Mouse (Mus musculus) liver, embryonic 14.5 days (tissue): ENCODE results near the gene Gm20481. TPM values are rescaled to one million over a fixed set of nuclear protein-coding genes. Genes with fewer than 3 reads are reported as not detected.

Source experiments
- ATAC-seq: fragments of 200-750 bp; cut with Nextera tagmentation; 2 replicates; pipeline ENCODE4 v1.8.0; 2017; ENCODE audit warnings: moderate number of reproducible peaks, mild to moderate bottlenecking, moderate library complexity; ENCODE audit not compliant: insufficient read depth
- DNase-seq, 3 experiments: peaks; one replicate each; pipeline ENCODE4 v3.0.0-alpha.2; 2012 to 2013; ENCODE audit warnings: low read depth in 3 of 3, low spot score in 3 of 3
- H3K27ac ChIP-seq: fragments of 300-500 bp; sonication (generic); 2 replicates; pipeline ENCODE4 v1.5.1; 2014; ENCODE audit warnings: moderate library complexity, mild to moderate bottlenecking, control low read depth, inconsistent platforms
- H3K27me3 ChIP-seq: fragments of 300-500 bp; sonication (generic); 2 replicates; pipeline ENCODE4 v1.6.1; 2014; ENCODE audit warnings: mild to moderate bottlenecking, low read length, moderate library complexity; ENCODE audit not compliant: control insufficient read depth, insufficient read depth
- H3K36me3 ChIP-seq: fragments of 300-500 bp; sonication (generic); replicated peaks from 2 replicates; pipeline ENCODE4 v1.6.1; 2014; ENCODE audit warnings: low read depth; ENCODE audit not compliant: control insufficient read depth, insufficient read depth
- H3K4me1 ChIP-seq, 2 experiments: fragments of 200-500 bp in 1 of 2; fragments of 300-500 bp in 1 of 2; sonication (generic) in 1 of 2; replicated peaks; 2 replicates each; pipeline ENCODE4 v1.6.1; 2012 to 2014; ENCODE audit warnings: antibody characterized with exemption in 1 of 2, inconsistent platforms in 1 of 2, low read length in 1 of 2; ENCODE audit not compliant: control insufficient read depth in 2 of 2, insufficient read depth in 2 of 2
- H3K4me2 ChIP-seq: fragments of 300-500 bp; sonication (generic); 2 replicates; pipeline ENCODE4 v1.6.1; 2014; ENCODE audit warnings: low read depth, mild to moderate bottlenecking, control low read depth, moderate library complexity
- H3K4me3 ChIP-seq, 2 experiments: fragments of 200-500 bp in 1 of 2; fragments of 300-500 bp in 1 of 2; sonication (generic) in 1 of 2; 2 replicates each; pipeline ENCODE4 v1.5.1; 2012 to 2014; ENCODE audit warnings: low read depth in 2 of 2, low read length in 2 of 2, mild to moderate bottlenecking in 2 of 2, control low read depth in 1 of 2, inconsistent platforms in 1 of 2, moderate library complexity in 1 of 2; ENCODE audit not compliant: insufficient read depth in 1 of 2
- H3K9ac ChIP-seq: fragments of 300-500 bp; sonication (generic); replicated peaks from 2 replicates; pipeline ENCODE4 v1.6.1; 2014; ENCODE audit warnings: mild to moderate bottlenecking, control low read depth, moderate library complexity
- H3K9me3 ChIP-seq: fragments of 300-500 bp; sonication (generic); 2 replicates; pipeline ENCODE4 v1.6.1; 2016; ENCODE audit warnings: low read length, mixed read lengths; ENCODE audit not compliant: control insufficient read depth
- CTCF ChIP-seq: IDR thresholded peaks from 2 replicates; pipeline ENCODE4 v1.5.1; 2016; ENCODE audit warnings: antibody characterized with exemption, low read depth, control low read depth
- EP300 ChIP-seq: IDR thresholded peaks from 2 replicates; pipeline ENCODE4 v1.6.1; 2016; ENCODE audit warnings: antibody characterized with exemption, low read depth
- WGBS: fragments of 180-500 bp; shearing (Covaris S2); extraction: QIAGEN DNeasy Blood & Tissue Kit; methylation state at CpG from one replicate; pipeline ENCODE4 v1.1.7; 2014; ENCODE audit not compliant: insufficient replicate concordance; 5-methylcytosine and 5-hydroxymethylcytosine counted together
- polyA plus RNA-seq, 2 experiments: library from polyadenylated mRNA; depleted of rRNA in 1 of 2; stranded (reverse) in 1 of 2; unstranded in 1 of 2; fragments of >200 nt; fragmentation: Nextera tagmentation in 1 of 2; extraction: Ambion mirVana in 1 of 2; gene quantifications; 2 replicates each; pipeline versions ENCODE4 v1.2.1 to v1.2.3; 2012 to 2014

Gene Gm20481
- polyA plus RNA-seq, 2 experiments, result not detected

DNA sequence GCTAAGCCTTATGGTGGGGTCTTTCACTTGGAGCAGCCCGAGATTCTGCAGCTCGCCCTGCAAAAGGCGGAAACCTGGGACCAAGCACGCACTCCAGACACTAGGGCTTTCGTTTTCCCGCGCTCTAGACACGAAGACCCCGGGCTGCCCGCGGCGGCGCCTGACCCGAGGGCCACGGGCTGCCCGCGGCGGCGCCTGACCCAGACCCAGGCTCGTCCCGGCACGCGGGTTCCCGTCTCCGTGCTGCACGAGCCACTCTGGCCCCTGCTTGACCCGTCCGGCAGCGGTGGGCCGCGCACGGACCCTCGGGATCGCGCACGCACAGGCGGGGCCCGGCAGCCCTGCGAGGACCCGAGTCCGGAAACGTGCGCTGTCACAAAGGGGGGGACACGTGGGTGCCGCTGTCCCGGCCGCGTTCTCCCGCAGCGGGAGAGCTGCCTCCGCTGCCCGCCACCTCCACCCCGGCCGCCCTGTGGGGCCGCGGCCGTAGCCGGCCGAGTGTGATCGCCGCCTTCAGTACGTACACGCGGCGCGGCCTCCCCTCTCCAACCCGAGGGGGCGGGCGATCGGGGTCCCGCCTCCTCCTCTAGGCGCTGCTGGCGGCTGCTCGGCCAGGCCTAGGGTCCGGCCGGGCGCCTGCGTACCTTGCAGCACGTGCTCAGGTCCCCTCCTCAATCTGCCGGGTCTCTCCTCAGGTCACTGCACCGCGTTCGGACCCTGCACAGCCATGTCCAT is 31.2 kb downstream of the Gm20481 start, which contains the start of gene Vars:
TSS of gene Vars (plus strand) at position 271 of the 735 bp plus-strand sequence.
- peak; percentile 87 for ATAC-seq
- peak within 1 kb of the TSS; percentile 93 for H3K27ac ChIP-seq
- peak; percentile 73 to 81 (median 77) for DNase-seq
- WGBS, result under 1% methylated on average over 77 of the region's 83 CpGs
- no peaks in the 10 kb centered on the region for H3K27me3 ChIP-seq
- H3K4me1 ChIP-seq, result peaks cover 35 to 47% of the 10 kb centered on the region in 2 experiments
- H3K36me3 ChIP-seq, result peaks cover 44% of the 10 kb centered on the region
- TF ChIP-seq CTCF (no peak), EP300 (peak; percentile 37)
- no peaks in the 10 kb centered on the region for H3K9me3 ChIP-seq
- H3K4me2 ChIP-seq, result peak within 1 kb of the TSS; percentile 88
- H3K9ac ChIP-seq, result peak within 1 kb of the TSS; percentile 93
- H3K4me3 ChIP-seq, result peak within 1 kb of the TSS; percentile 89 to 95

DNA sequence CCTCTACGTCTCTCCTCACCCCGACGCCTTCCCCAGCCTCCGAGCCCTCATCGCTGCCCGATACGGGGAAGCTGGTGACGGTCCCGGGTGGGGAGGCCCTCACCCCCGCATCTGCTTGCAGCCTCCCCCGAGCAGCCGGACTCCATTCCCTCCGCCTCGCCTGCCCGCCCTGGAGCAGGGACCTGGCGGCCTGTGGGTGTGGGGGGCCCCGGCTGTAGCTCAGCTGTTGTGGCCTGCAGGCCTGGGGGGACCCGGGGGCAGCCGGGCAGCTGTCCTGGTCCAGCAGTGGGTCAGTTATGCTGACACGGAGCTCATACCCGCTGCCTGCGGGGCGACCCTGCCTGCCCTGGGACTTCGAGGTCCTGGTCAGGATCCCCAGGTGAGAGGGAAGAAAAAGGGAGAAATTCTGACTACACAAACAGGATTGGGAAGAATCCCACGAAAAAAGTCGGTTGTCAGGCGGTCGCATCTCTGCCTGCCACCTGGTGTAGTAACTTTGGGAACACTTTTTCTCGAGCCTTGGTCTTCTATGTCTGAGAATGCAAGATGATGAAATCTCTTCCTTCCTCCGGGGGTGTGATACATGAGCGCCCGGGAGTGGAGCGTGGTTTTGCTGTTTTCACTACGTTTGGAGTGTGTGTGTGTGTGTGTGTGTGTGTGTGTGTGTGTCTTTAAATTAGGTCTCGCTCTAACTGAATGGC is 31.9 kb downstream of the Gm20481 start:
- DNase-seq, result no peak
- Histone ChIP-seq H3K4me1 (peaks cover 32 to 45% of the 10 kb centered on the region in 2 experiments), H3K4me3 (peak overlapping the region; percentile 73 to 89), H3K4me2 (peak overlapping the region; percentile 88), H3K9ac (peak overlapping the region; percentile 81), H3K9me3 (no peaks in the 10 kb centered on the region), H3K27ac (peak overlapping the region; percentile 87), H3K36me3 (peaks cover 46% of the 10 kb centered on the region), H3K27me3 (no peaks in the 10 kb centered on the region)
- under 1% methylated on average over 35 of the region's 35 CpGs for WGBS
- TF ChIP-seq EP300 (no peak), CTCF (no peak)
- ATAC-seq, result peak; percentile 7; the same call in 1 of the 2 replicates

DNA sequence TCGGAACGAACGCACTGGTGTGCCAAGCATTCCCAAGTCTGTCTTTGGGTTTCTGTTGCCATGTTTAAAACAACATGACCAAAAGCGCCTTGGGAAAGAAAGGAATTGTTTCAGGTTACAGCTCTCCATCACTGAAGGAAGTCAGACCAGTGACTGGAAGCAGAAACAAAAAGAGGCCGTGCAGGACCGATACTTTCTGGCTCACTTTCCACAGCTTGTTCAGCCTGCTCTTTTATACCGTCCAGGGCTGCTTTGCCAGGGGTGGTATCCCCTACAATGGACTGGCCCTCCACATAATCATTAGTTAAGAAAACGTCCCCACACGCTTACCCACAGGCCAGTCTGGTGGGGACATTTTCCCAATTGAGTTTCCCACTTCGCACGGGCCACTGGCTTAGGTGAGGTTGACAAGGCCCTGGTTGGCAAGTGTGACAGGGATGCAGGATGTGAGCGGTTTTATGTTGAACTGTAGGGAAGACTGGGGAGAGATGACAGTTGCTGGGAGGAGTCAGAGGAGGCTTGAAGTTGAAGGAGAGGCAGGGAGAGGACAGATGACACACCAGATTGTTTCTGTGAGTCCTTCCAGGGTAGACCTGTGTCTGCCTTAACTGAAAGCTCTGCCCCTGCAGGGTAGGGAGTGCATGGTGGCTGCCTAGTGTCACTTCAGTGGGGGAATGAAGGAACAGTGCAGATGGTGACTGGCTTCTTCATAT is 32.6 kb downstream of the Gm20481 start:
- peak overlapping the region; percentile 73 to 89 for H3K4me3 ChIP-seq
- DNase-seq (peak in 2 of 3 experiments; percentile 49 to 70), ATAC-seq (peak; percentile 16)
- peak overlapping the region; percentile 87 for H3K27ac ChIP-seq
- H3K27me3 ChIP-seq, result no peaks in the 10 kb centered on the region
- H3K9ac ChIP-seq, result peak overlapping the region; percentile 81
- H3K4me2 ChIP-seq, result peak overlapping the region; percentile 88
- TF ChIP-seq EP300 (no peak; the same call in 1 of the 2 replicates), CTCF (peak; percentile 23; the same call in 1 of the 2 replicates)
- peaks cover 29 to 40% of the 10 kb centered on the region in 2 experiments for H3K4me1 ChIP-seq
- peaks cover 45% of the 10 kb centered on the region for H3K36me3 ChIP-seq
- H3K9me3 ChIP-seq, result no peaks in the 10 kb centered on the region
- WGBS, result 3% methylated on average over 12 of the region's 12 CpGs

DNA sequence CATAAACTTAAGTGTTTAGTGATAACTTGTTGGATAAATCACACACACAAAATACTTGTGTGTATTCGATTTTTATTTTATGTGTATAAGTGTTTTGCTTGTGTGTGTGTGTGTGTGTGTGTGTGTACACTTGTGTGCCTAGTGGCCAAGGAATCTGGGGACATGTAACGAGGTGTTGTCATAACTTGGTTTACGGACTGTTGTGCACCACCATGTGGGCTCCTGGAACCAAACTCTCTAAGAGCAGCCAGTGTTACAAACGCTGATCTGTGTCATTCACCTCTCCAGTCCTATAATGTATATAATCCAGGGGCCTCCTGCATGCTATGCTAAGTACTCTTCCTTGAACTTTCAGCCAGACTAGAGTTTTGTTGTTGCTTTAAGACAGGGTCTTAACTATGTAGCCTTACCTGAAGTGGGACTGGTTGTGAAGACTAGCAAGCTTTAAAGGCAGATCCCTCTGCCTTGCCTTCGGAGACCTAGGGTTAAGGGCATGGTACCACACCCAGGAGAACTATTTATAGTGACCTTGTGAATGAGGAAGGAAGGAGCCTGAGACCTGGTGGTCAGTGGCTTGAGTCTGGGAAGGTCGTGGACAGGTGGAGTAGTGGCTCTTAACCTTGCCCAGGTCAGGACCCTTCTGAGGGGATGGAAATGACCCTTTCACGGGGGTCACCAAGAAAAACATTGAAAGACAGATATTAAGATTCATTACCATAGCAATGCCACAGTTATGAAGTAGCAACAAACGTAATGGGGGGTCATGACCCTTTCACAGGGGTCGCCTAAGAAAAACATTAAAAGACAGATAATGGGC is 33.5 kb downstream of the Gm20481 start:
- 33% methylated on average over 9 of the region's 9 CpGs for WGBS
- DNase-seq, result no peak
- Histone ChIP-seq H3K4me1 (peaks cover 22 to 32% of the 10 kb centered on the region in 2 experiments), H3K27me3 (no peaks in the 10 kb centered on the region), H3K9ac (peak overlapping the region; percentile 81), H3K4me3 (peak overlapping the region; percentile 73 to 89), H3K27ac (peak overlapping the region; percentile 87), H3K36me3 (peaks cover 43% of the 10 kb centered on the region), H3K9me3 (no peaks in the 10 kb centered on the region), H3K4me2 (peak overlapping the region; percentile 88)
- TF ChIP-seq CTCF, result no peak
- TF ChIP-seq EP300, result no peak
- no peak for ATAC-seq
